31 mouse cellular contexts compared by ENCODE assay signal in the genomic region with DNA sequence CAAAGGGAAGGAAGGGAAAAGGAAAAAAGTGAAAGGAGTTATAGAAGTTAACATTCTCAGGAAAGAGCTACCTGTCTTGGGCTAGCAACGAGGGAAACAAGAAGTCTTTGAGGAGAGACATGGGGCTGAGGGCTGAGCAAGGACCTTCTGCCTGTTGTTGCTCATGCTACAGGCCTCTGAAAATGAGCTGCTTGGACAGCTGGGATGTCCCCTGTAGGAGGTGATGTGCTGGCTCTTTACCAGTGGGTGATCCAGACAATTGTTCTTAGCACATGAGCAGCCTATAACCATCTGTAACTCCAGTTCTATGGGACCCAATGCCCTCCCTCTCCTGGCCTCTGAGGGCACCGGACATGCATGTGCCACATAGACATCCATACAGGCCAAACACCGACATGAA.
"Had no signal": no experiment of that assay in that cellular context is flagged by ENCODE, and none has a peak within 500 bp of the region (broad histone marks: within the 10 kb centered on the region; RNA-seq: fewer than 3 reads in every experiment).

No protein-coding gene starts in this region.

- H3K9me3 ChIP-seq: limb, embryonic 10.5 days; limb, embryonic 12.5 days; limb, embryonic 13.5 days; limb, embryonic 15.5 days; liver, embryonic 12.5 days; liver, embryonic 13.5 days; liver, embryonic 15.5 days; lung, embryonic 15.5 days; midbrain, embryonic 10.5 days; midbrain, embryonic 12.5 days; midbrain, embryonic 13.5 days; midbrain, embryonic 15.5 days; neural tube, embryonic 12.5 days had no signal

- H3K27me3 ChIP-seq: limb, embryonic 13.5 days; limb, embryonic 15.5 days; liver, embryonic 12.5 days; liver, embryonic 13.5 days; liver, embryonic 15.5 days; lung, embryonic 15.5 days; midbrain, embryonic 12.5 days; midbrain, embryonic 13.5 days; midbrain, embryonic 15.5 days; neural tube, embryonic 12.5 days had no signal

- H3K4me3 ChIP-seq: limb, embryonic 10.5 days; limb, embryonic 12.5 days; limb, embryonic 13.5 days; limb, embryonic 15.5 days; liver, embryonic 12.5 days; liver, embryonic 13.5 days; liver, embryonic 15.5 days; lung, embryonic 15.5 days; megakaryocyte, embryonic 14.5 days; midbrain, embryonic 10.5 days; midbrain, embryonic 12.5 days; midbrain, embryonic 13.5 days; midbrain, embryonic 15.5 days; neural tube, embryonic 12.5 days had no signal

- H3K27ac ChIP-seq: limb, embryonic 10.5 days; limb, embryonic 12.5 days; limb, embryonic 13.5 days; limb, embryonic 15.5 days; liver, embryonic 12.5 days; liver, embryonic 13.5 days; liver, embryonic 14.5 days; liver, embryonic 15.5 days; lung, embryonic 15.5 days; macrophage; midbrain, embryonic 10.5 days; midbrain, embryonic 12.5 days; midbrain, embryonic 13.5 days; midbrain, embryonic 15.5 days; neural tube, embryonic 12.5 days had no signal

- H3K9ac ChIP-seq: limb, embryonic 12.5 days; limb, embryonic 13.5 days; limb, embryonic 15.5 days; liver, embryonic 12.5 days; liver, embryonic 13.5 days; liver, embryonic 14.5 days; liver, embryonic 15.5 days; liver, postnatal 0 days; lung, embryonic 14.5 days; lung, embryonic 15.5 days; midbrain, embryonic 12.5 days; midbrain, embryonic 13.5 days; midbrain, embryonic 15.5 days; neural tube, embryonic 12.5 days had no signal

- H3K36me3 ChIP-seq: limb, embryonic 10.5 days; limb, embryonic 12.5 days; limb, embryonic 13.5 days; limb, embryonic 15.5 days; liver, embryonic 12.5 days; liver, embryonic 13.5 days; liver, embryonic 15.5 days; lung, embryonic 15.5 days; midbrain, embryonic 10.5 days; midbrain, embryonic 12.5 days; midbrain, embryonic 13.5 days; midbrain, embryonic 15.5 days; neural tube, embryonic 12.5 days had no signal

- DNase-seq: left cerebral cortex, postnatal 4 days; liver; liver, embryonic 13.5 days; liver, postnatal 0 days; lung, adult 18-20 months; lung, adult 2 months; lung, embryonic 14.5 days; lung, postnatal 10 days; lung, postnatal 14 days; lung, postnatal 36 days; lung, postnatal 4 days; midbrain, embryonic 14.5 days had no signal

- H3K4me1 ChIP-seq: limb, embryonic 12.5 days; limb, embryonic 13.5 days; limb, embryonic 15.5 days; lung, embryonic 15.5 days; megakaryocyte, embryonic 14.5 days; midbrain, embryonic 10.5 days; midbrain, embryonic 12.5 days; midbrain, embryonic 13.5 days; midbrain, embryonic 15.5 days; neural tube, embryonic 12.5 days had no signal

- ATAC-seq: liver, embryonic 12.5 days; liver, postnatal 0 days; lung, postnatal 0 days; midbrain, embryonic 13.5 days; midbrain, embryonic 15.5 days; midbrain, embryonic 16.5 days had no signal

- H3K4me2 ChIP-seq: limb, embryonic 12.5 days; limb, embryonic 13.5 days; limb, embryonic 15.5 days; liver, embryonic 11.5 days; liver, embryonic 12.5 days; liver, embryonic 13.5 days; liver, embryonic 15.5 days; lung, embryonic 14.5 days; lung, embryonic 15.5 days; midbrain, embryonic 11.5 days; midbrain, embryonic 12.5 days; midbrain, embryonic 13.5 days; midbrain, embryonic 15.5 days; neural tube, embryonic 12.5 days had no signal
